Mouse (Mus musculus): ENCODE results near the gene Igfbp5. TPM values are rescaled to one million over a fixed set of nuclear protein-coding genes. Genes with fewer than 3 reads are reported as not detected.

The Igfbp5 gene
- polyA plus RNA-seq (2015; fragmentation: Illumina TruSeq; extraction: RNeasy Lipid Tissue Mini Kit (QIAGEN cat#74804); ENCODE audit: insufficient read depth, low replicate concordance), result 36.4 TPM

GRCm38 (mm10) chr1:72874287-72875211, at the start of gene Igfbp5:
Igfbp5 (minus strand) TSS chr1:72874884.

GRCm38 (mm10) chr1:72823751-72824706, 50.7 kb downstream of the Igfbp5 start, which contains the start of gene Igfbp2:
Igfbp2 (plus strand) TSS chr1:72824503.

Other genes with a start within 250 kb of the Igfbp5 start
- gene Ankar, start 174.3 kb downstream of the Igfbp5 start, polyA plus RNA-seq (2015; fragmentation: Illumina TruSeq; extraction: RNeasy Lipid Tissue Mini Kit (QIAGEN cat#74804); ENCODE audit: insufficient read depth, low replicate concordance), result not detected
- gene Rpl37a, start 163.6 kb downstream of the Igfbp5 start, polyA plus RNA-seq (2015; fragmentation: Illumina TruSeq; extraction: RNeasy Lipid Tissue Mini Kit (QIAGEN cat#74804); ENCODE audit: insufficient read depth, low replicate concordance), result 1,305 TPM
- 1.7 TPM for gene Igfbp2, start 50.4 kb downstream of the Igfbp5 start, polyA plus RNA-seq (2015; fragmentation: Illumina TruSeq; extraction: RNeasy Lipid Tissue Mini Kit (QIAGEN cat#74804); ENCODE audit: insufficient read depth, low replicate concordance)
- gene Tnp1, start 141.0 kb upstream of the Igfbp5 start, polyA plus RNA-seq (2015; fragmentation: Illumina TruSeq; extraction: RNeasy Lipid Tissue Mini Kit (QIAGEN cat#74804); ENCODE audit: insufficient read depth, low replicate concordance), result not detected